Mouse (Mus musculus) cerebellum, adult 2 months (tissue): ENCODE data around the gene Afdn.
"Not testable (repeated sequence)": the region's sequence is repeated elsewhere in the genome, so short reads cannot be mapped to it uniquely, and the experiment has no call there.

ENCODE experiments used
- CTCF ChIP-seq: fragments of 200-500 bp; IDR thresholded peaks from 2 replicates; pipeline ENCODE4 v1.5.1; 2011; ENCODE audit warnings: low read depth, mild to moderate bottlenecking, control low read depth, low read length, moderate library complexity, borderline replicate concordance; ENCODE audit not compliant: insufficient read depth
- POLR2A ChIP-seq: fragments of 200-500 bp; IDR thresholded peaks from 2 replicates; pipeline ENCODE4 v1.6.1; 2011; ENCODE audit warnings: low read length, control low read depth, borderline replicate concordance; ENCODE audit not compliant: insufficient read depth

DNA sequence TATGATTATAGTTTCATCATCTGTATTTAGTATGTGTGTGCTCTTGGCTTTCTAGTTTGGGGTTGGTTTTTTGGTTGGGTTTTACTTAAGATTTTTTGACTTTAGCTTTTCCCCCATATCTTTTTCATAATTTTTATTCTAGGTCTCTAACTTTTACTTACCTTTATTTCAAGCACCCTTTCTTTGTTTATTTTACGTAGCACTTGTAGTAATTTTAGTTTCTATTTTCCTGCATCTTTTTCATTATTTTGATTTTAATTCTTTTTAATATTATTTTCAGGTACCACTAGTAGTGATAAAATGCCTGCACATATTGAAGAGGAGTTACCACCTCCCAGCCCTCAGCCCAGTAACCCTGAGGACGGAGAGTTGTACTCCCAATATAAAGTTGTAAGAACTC, 187.7 kb downstream of the Afdn start, which contains the start of gene Gm7168:
- TF ChIP-seq CTCF, POLR2A: not testable (repeated sequence)
